Mouse (Mus musculus): Measurements from ENCODE around the gene Rnf34.

GRCm38 (mm10) chr5:122881313-122881712 is 31.5 kb downstream of the Rnf34 start:
- TF ChIP-seq MAFK (IDR thresholded peaks at IDR 0.05; ENCODE audit: insufficient read depth, low read depth, low read length), result no peak
- TF ChIP-seq ZNF384 (IDR thresholded peaks at IDR 0.05; ENCODE audit: low read depth, low read length), result no peak
- TF ChIP-seq CHD2 (IDR thresholded peaks at IDR 0.05; ENCODE audit: low read depth, low read length), result no peak
- TF ChIP-seq HCFC1 (IDR thresholded peaks at IDR 0.05; ENCODE audit: borderline replicate concordance, insufficient read depth, low read length), result no peak

Measured in ES-E14 (cell line).